In genomic region chr9:99354796-99355195, GRCm38 (mm10) we compare ENCODE assay signal across 19 mouse cellular contexts. TPM values are rescaled to one million over a fixed set of nuclear protein-coding genes. Genes with fewer than 3 reads are reported as not detected.
"Had no signal": no experiment of that assay in that cellular context is flagged by ENCODE, and none has a peak within 500 bp of the region (broad histone marks: within the 10 kb centered on the region; RNA-seq: fewer than 3 reads in every experiment).

No protein-coding gene starts in this region.

- H3K4me3 ChIP-seq: liver, embryonic 15.5 days; lung, embryonic 15.5 days; megakaryocyte, embryonic 14.5 days; midbrain, embryonic 12.5 days; neural tube, embryonic 12.5 days; stomach, embryonic 15.5 days had no signal

- DNase-seq: liver, postnatal 0 days; lung, adult 2 months; lung, postnatal 14 days; lung, postnatal 36 days; midbrain, embryonic 14.5 days; right cerebral cortex, postnatal 14 days; thymus, adult 2 months; thymus, postnatal 25 days had no signal

- H3K4me2 ChIP-seq: liver, embryonic 15.5 days; lung, embryonic 15.5 days; midbrain, embryonic 12.5 days; neural tube, embryonic 12.5 days; stomach, embryonic 15.5 days had no signal

- ATAC-seq: liver, postnatal 0 days; lung, postnatal 0 days had no signal

- H3K27ac ChIP-seq: liver, embryonic 15.5 days; lung, embryonic 15.5 days; macrophage; midbrain, embryonic 12.5 days; neural tube, embryonic 12.5 days; stomach, embryonic 15.5 days; stomach, postnatal 0 days had no signal

- H3K36me3 ChIP-seq: liver, embryonic 15.5 days; lung, embryonic 15.5 days; midbrain, embryonic 12.5 days; neural tube, embryonic 12.5 days; stomach, embryonic 15.5 days had no signal

- H3K9me3 ChIP-seq: liver, embryonic 15.5 days; lung, embryonic 15.5 days; midbrain, embryonic 12.5 days; neural tube, embryonic 12.5 days; stomach, embryonic 15.5 days had no signal

- H3K9ac ChIP-seq: liver, embryonic 15.5 days; liver, postnatal 0 days; lung, embryonic 15.5 days; midbrain, embryonic 12.5 days; neural tube, embryonic 12.5 days; stomach, embryonic 15.5 days had no signal

RNA-seq across cellular contexts. Expression of gene Esyt3, which starts 3.6 kb away (rescaled TPM):
- total RNA-seq: megakaryocyte progenitor cell, adult 5-6 weeks; monocyte, adult 5-6 weeks had no signal
- polyA plus RNA-seq: macrophage had no signal
